Mouse (Mus musculus) testis, postnatal 10 days (tissue): ENCODE measurements around the gene Selenbp1.

Experiments
- DNase-seq: peaks from one replicate; pipeline ENCODE4 v3.0.0; 2021; ENCODE audit warnings: low spot score

The Selenbp1 gene

GRCm38 (mm10) chr3:94974528-94975422 is 41.9 kb downstream of the Selenbp1 start, which contains the start of gene Pi4kb:
Gene Pi4kb (plus strand): TSS chr3:94974731.
- DNase-seq = peak; percentile 86

- DNase-seq = no peak
Measured at GRCm38 (mm10) chr3:94984312-94984711, 51.5 kb downstream of the Selenbp1 start.

GRCm38 (mm10) chr3:94985513-94985912 is 52.7 kb downstream of the Selenbp1 start:
- no peak for DNase-seq

GRCm38 (mm10) chr3:94987578-94987977 is 54.7 kb downstream of the Selenbp1 start:
- peak; percentile 54 for DNase-seq

- DNase-seq = no peak
Measured at GRCm38 (mm10) chr3:94989159-94989761, 56.4 kb downstream of the Selenbp1 start.
